Mouse (Mus musculus): ENCODE measurements around the gene Gabre. TPM values are rescaled to one million over a fixed set of nuclear protein-coding genes. Genes with fewer than 3 reads are reported as not detected.

The Gabre gene
- polyA plus RNA-seq (2015; fragmentation: Nextera tagmentation; extraction: Ambion mirVana) = 0.79 and 0.84 TPM in 2 replicates

- peak within 1 kb of the TSS; percentile 72 for H3K4me2 ChIP-seq
- H3K4me3 ChIP-seq = peak within 1 kb of the TSS; percentile 40
- no peak within 1 kb of the TSS for H3K27ac ChIP-seq
- ATAC-seq (replicated peaks) = peak; percentile 90
- 27% methylated on average over 21 of the region's 36 CpGs for WGBS
- no peaks in the 10 kb centered on the region for H3K9me3 ChIP-seq
- no peak within 1 kb of the TSS for H3K9ac ChIP-seq
- no peaks in the 10 kb centered on the region for H3K36me3 ChIP-seq (replicated peaks)
- no peaks in the 10 kb centered on the region for H3K4me1 ChIP-seq
- H3K27me3 ChIP-seq (replicated peaks) = no peaks in the 10 kb centered on the region
Measured at GRCm38 (mm10) chrX:72274659-72275371, at the start of gene Gabre. Gene Gabre (minus strand): TSS chrX:72274803.

GRCm38 (mm10) chrX:72297812-72298211 is 23.2 kb upstream of the Gabre start:
- no peak for ATAC-seq (replicated peaks)
- 91% methylated on average over 2 of the region's 2 CpGs for WGBS
- H3K9me3 ChIP-seq = no peaks in the 10 kb centered on the region

GRCm38 (mm10) chrX:72275372-72275663 is 715 bp upstream of the Gabre start:
- Histone ChIP-seq H3K9ac (no peak overlapping the region), H3K36me3 (replicated peaks) (no peaks in the 10 kb centered on the region), H3K4me1 (no peaks in the 10 kb centered on the region), H3K4me2 (peak overlapping the region; percentile 72), H3K4me3 (no peak overlapping the region; the same call in 1 of the 2 replicates), H3K27ac (no peak overlapping the region), H3K27me3 (replicated peaks) (no peaks in the 10 kb centered on the region), H3K9me3 (no peaks in the 10 kb centered on the region)
- 78% methylated on average over 1 of the region's 1 CpGs for WGBS
- ATAC-seq (replicated peaks) = no peak

More at GRCm38 (mm10) chrX:72297812-72298211, 23.2 kb upstream of the Gabre start:
- Histone ChIP-seq H3K9ac (no peak overlapping the region), H3K4me1 (no peaks in the 10 kb centered on the region), H3K27me3 (replicated peaks) (no peaks in the 10 kb centered on the region), H3K4me2 (no peak overlapping the region), H3K27ac (no peak overlapping the region), H3K4me3 (no peak overlapping the region), H3K36me3 (replicated peaks) (no peaks in the 10 kb centered on the region)

- Histone ChIP-seq H3K4me3 (peak overlapping the region; percentile 40), H3K9ac (no peak overlapping the region), H3K36me3 (replicated peaks) (no peaks in the 10 kb centered on the region), H3K4me1 (no peaks in the 10 kb centered on the region), H3K27me3 (replicated peaks) (no peaks in the 10 kb centered on the region), H3K27ac (no peak overlapping the region), H3K9me3 (no peaks in the 10 kb centered on the region), H3K4me2 (peak overlapping the region; percentile 72)
- 34% methylated on average over 27 of the region's 27 CpGs for whole genome bisulfite sequencing
- peak; percentile 65 for ATAC-seq (replicated peaks)
Measured at GRCm38 (mm10) chrX:72273966-72274658, 491 bp downstream of the Gabre start.

- Histone ChIP-seq H3K27ac (no peak overlapping the region), H3K4me2 (no peak overlapping the region), H3K36me3 (replicated peaks) (no peaks in the 10 kb centered on the region), H3K9ac (no peak overlapping the region), H3K9me3 (no peaks in the 10 kb centered on the region), H3K4me3 (no peak overlapping the region), H3K27me3 (replicated peaks) (no peaks in the 10 kb centered on the region), H3K4me1 (no peaks in the 10 kb centered on the region)
- WGBS = 90% methylated on average over 11 of the region's 11 CpGs
- no peak for ATAC-seq (replicated peaks)
Measured at GRCm38 (mm10) chrX:72270637-72271036, 4.0 kb downstream of the Gabre start.

GRCm38 (mm10) chrX:72221717-72222116 is 52.9 kb downstream of the Gabre start, which contains the start of gene Magea4:
Gene Magea4 (plus strand): TSS chrX:72222017.
- no peak for ATAC-seq (replicated peaks)
- Histone ChIP-seq H3K4me2 (no peak within 1 kb of the TSS), H3K27me3 (replicated peaks) (no peaks in the 10 kb centered on the region), H3K9ac (no peak within 1 kb of the TSS), H3K4me1 (no peaks in the 10 kb centered on the region), H3K4me3 (no peak within 1 kb of the TSS), H3K9me3 (no peaks in the 10 kb centered on the region), H3K27ac (no peak within 1 kb of the TSS), H3K36me3 (replicated peaks) (no peaks in the 10 kb centered on the region)
- 70% methylated on average over 2 of the region's 2 CpGs for WGBS

MicroRNAs within 50 kb of the gene (microRNA counts, 519-probe panel; counts per million panel counts)
- microRNA mmu-miR-224 (1,987 counts per million, percentile 17 among the panel's probes with 10 or more counts), microRNA mmu-miR-452 (not detected)

Small RNAs within 50 kb of the gene (microRNA-seq; reads per million reads assigned to microRNA genes)
- gene Mir224 (44.0 reads per million, percentile 44 among the genes with 10 or more reads in this experiment), gene Mir452 (28.7 reads per million, percentile 40 among the genes with 10 or more reads in this experiment)

Other genes with a start within 250 kb of the Gabre start
- not detected in 2 replicates for gene Magea4, start 52.8 kb downstream of the Gabre start, polyA plus RNA-seq (2015; fragmentation: Nextera tagmentation; extraction: Ambion mirVana)
- not detected in 2 replicates for gene Magea10, start 112.1 kb upstream of the Gabre start, polyA plus RNA-seq (2015; fragmentation: Nextera tagmentation; extraction: Ambion mirVana)